In genomic region chr13:48464170-48464569, GRCm38 (mm10) we compare ENCODE assay signal across 8 mouse cellular contexts. TPM values are rescaled to one million over a fixed set of nuclear protein-coding genes. Genes with fewer than 3 reads are reported as not detected.
DNase-seq lines count a peak whose midpoint lies in the region; TF ChIP-seq lines count a peak whose summit lies in the region.

No protein-coding gene starts in this region.

- no peak for TF ChIP-seq EP300 in CH12.LX (IDR thresholded peaks at IDR 0.05; ENCODE audit: low read length)

- peak; percentile 61 for DNase-seq in CH12.LX (ENCODE audit: extremely low read depth)
- peak; percentile 62 to 72 for DNase-seq in adrenal gland, adult 18-20 months (ENCODE audit: low spot score in 2 of 2)
- peak; percentile 76 for DNase-seq in embryo, embryonic 11 days
- peak; percentile 35 to 49 for DNase-seq in gastrocnemius, postnatal 4 days (ENCODE audit: low spot score in 2 of 2)
- peak; percentile 79 to 80 for DNase-seq in kidney, postnatal 4 days
- peak; percentile 45 for DNase-seq in lung, adult 2 months
- DNase-seq in ovary, postnatal 10 days (ENCODE audit: low spot score), result peak; percentile 46
- DNase-seq in thymus, postnatal 4 days, result peak; percentile 62

- TF ChIP-seq CTCF in CH12.LX (conservative IDR thresholded peaks at IDR 0.05 in 1 of 2, IDR thresholded peaks at IDR 0.05 in 1 of 2; ENCODE audit: low read depth in 2 of 2, low read length in 2 of 2), result peak; percentile 77 to 84
- peak; percentile 72 for TF ChIP-seq CTCF in lung, adult 2 months (IDR thresholded peaks at IDR 0.05; ENCODE audit: insufficient read depth, low read length)

- H3K9me3 ChIP-seq in CH12.LX (replicated peaks; ENCODE audit: low read length), result no peaks in the 10 kb centered on the region

- TF ChIP-seq POLR2A in CH12.LX (IDR thresholded peaks at IDR 0.05; ENCODE audit: low read depth, low read length), result no peak
- no peak for TF ChIP-seq POLR2A in lung, adult 2 months (IDR thresholded peaks at IDR 0.05; ENCODE audit: borderline replicate concordance, extremely low read depth, low read depth, low read length)

- no peaks in the 10 kb centered on the region for H3K27me3 ChIP-seq in CH12.LX (replicated peaks)

- no peak overlapping the region for H3K4me3 ChIP-seq in CH12.LX (replicated peaks in 1 of 3; ENCODE audit: low read depth in 2 of 3, low read length in 2 of 3, poor library complexity in 1 of 3)
- no peak overlapping the region for H3K4me3 ChIP-seq in lung, adult 2 months (replicated peaks; ENCODE audit: extremely low read depth, low read depth, low read length)

- no peak overlapping the region for H3K4me2 ChIP-seq in CH12.LX (ENCODE audit: insufficient read depth, low read depth, poor library complexity, severe bottlenecking)

- no peaks in the 10 kb centered on the region for H3K79me2 ChIP-seq in CH12.LX (replicated peaks; ENCODE audit: control insufficient read depth, extremely low read depth, insufficient read depth, poor library complexity, severe bottlenecking)

- peak; percentile 86 for TF ChIP-seq RAD21 in CH12.LX (IDR thresholded peaks at IDR 0.05; ENCODE audit: low read depth, low read length)

- no peak overlapping the region for H3K27ac ChIP-seq in CH12.LX (ENCODE audit: insufficient read depth, low read depth)

- 8% methylated on average over 4 of the region's 4 CpGs for WGBS in lung, adult 2 months

- H3K4me1 ChIP-seq in CH12.LX (ENCODE audit: control insufficient read depth in 1 of 2, insufficient read depth in 2 of 2), result no peaks in the 10 kb centered on the region
- H3K4me1 ChIP-seq in lung, adult 2 months (ENCODE audit: control insufficient read depth, insufficient read depth, low read length), result no peaks in the 10 kb centered on the region

- H3K36me3 ChIP-seq in CH12.LX (replicated peaks in 1 of 2; ENCODE audit: control insufficient read depth in 1 of 2, insufficient read depth in 1 of 2, low read length in 1 of 2), result no peaks in the 10 kb centered on the region

- H3K9ac ChIP-seq in CH12.LX (ENCODE audit: insufficient read depth, low read depth), result no peak overlapping the region

- dilution Hi-C loops in CH12.LX (cut with MboI; ENCODE audit: extremely low pct_ligation_motif_present, extremely low pct_unique_long_range_greater_than_20kb, low sequenced_read_pairs), result no loop called here

- in situ Hi-C loops in CH12.LX (cut with MboI; ENCODE audit: low pct_ligation_motif_present, low pct_unique_long_range_greater_than_20kb, low sequenced_read_pairs), result loop anchor here (25.0 kb wide), 3 partner anchors 452 to 1327 kb away; no protein-coding TSS in a partner anchor

TF ChIP-seq in CH12.LX, 34 proteins besides CTCF, POLR2A, EP300 and RAD21:
- TF ChIP-seq ELF1 (IDR thresholded peaks at IDR 0.05; ENCODE audit: low read depth, low read length) (no peak), SMC3 (IDR thresholded peaks at IDR 0.05; ENCODE audit: low read depth, low read length) (peak; percentile 70), NRF1 (IDR thresholded peaks at IDR 0.05; ENCODE audit: low read depth, low read length) (no peak)

RNA-seq across cellular contexts. Expression of gene Zfp169, which starts 49.1 kb away (rescaled TPM):
- total RNA-seq in CH12.LX (2012; rRNA removed) (6.2 and 6.6 TPM in 2 replicates), CH12.LX (2014; rRNA removed) (3.4 and 4.2 TPM in 2 replicates)
- polyA plus RNA-seq in CH12.LX (2012; ENCODE audit: insufficient read length, low read depth), result 2.3 and 2.9 TPM in 2 replicates
- total RNA-seq in adrenal gland, adult 18-20 months (2021), result 1 to 10 TPM; 7.2 to 7.4 TPM
- 1 to 10 TPM; 5.8 to 7.7 TPM for total RNA-seq in gastrocnemius, postnatal 4 days (2021)
- polyA plus RNA-seq in lung, adult 2 months (2012; rRNA removed), result 7.7 and 8.9 TPM in 2 replicates

RNA-seq across cellular contexts. Expression of gene A830005F24Rik, which starts 49.2 kb away (rescaled TPM):
- total RNA-seq in CH12.LX (2012; rRNA removed) (1.8 and 2.4 TPM in 2 replicates), CH12.LX (2014; rRNA removed) (2.7 and 4.2 TPM in 2 replicates)
- 2.0 and 2.8 TPM in 2 replicates for polyA plus RNA-seq in CH12.LX (2012; ENCODE audit: insufficient read length, low read depth)
- total RNA-seq in adrenal gland, adult 18-20 months (2021), result not detected
- total RNA-seq in gastrocnemius, postnatal 4 days (2021), result not detected
- not detected in 2 replicates for polyA plus RNA-seq in lung, adult 2 months (2012; rRNA removed)
